Mouse (Mus musculus): ENCODE results near the gene Znfx1.

GRCm38 (mm10) chr2:167077199-167077962 lies 14.6 kb upstream of the Znfx1 start:
- no peak for TF ChIP-seq CTCF (IDR thresholded peaks at IDR 0.05; ENCODE audit: low read depth)
- TF ChIP-seq EP300 (IDR thresholded peaks at IDR 0.05; ENCODE audit: low read depth): no peak
